Mouse (Mus musculus): ENCODE data around the gene Actc1. TPM values are rescaled to one million over a fixed set of nuclear protein-coding genes. Genes with fewer than 3 reads are reported as not detected.

Gene Actc1
- total and polyA plus RNA-seq, 3 experiments: not detected

GRCm38 (mm10) chr2:114058226-114058796 is 5.0 kb upstream of the Actc1 start:
- TF ChIP-seq USF1 (IDR thresholded peaks at IDR 0.05; ENCODE audit: low read depth, low read length) (no peak), IRF4 (IDR thresholded peaks at IDR 0.05; ENCODE audit: low read depth, low read length) (peak; percentile 46), NRF1 (IDR thresholded peaks at IDR 0.05; ENCODE audit: low read depth, low read length) (no peak), JUND (conservative IDR thresholded peaks at IDR 0.05; ENCODE audit: low read depth, low read length) (peak; percentile 47), SIN3A (IDR thresholded peaks at IDR 0.05; ENCODE audit: low read length) (peak; percentile 40; the same call in 1 of the 2 replicates), EP300 (IDR thresholded peaks at IDR 0.05; ENCODE audit: low read length) (peak; percentile 70), POLR2AphosphoS2 (IDR thresholded peaks at IDR 0.05; ENCODE audit: low read depth, low read length) (no peak), JUN (IDR thresholded peaks at IDR 0.05; ENCODE audit: insufficient read depth, low read depth, low read length) (peak; percentile 83), USF2 (conservative IDR thresholded peaks at IDR 0.05; ENCODE audit: low read depth, low read length) (no peak), ETS1 (conservative IDR thresholded peaks at IDR 0.05; ENCODE audit: low read depth, low read length) (0 out of 2 replicates have a peak, but pooled peaks have one; percentile 10), MAX (IDR thresholded peaks at IDR 0.05; ENCODE audit: low read length) (no peak), TCF12 (IDR thresholded peaks at IDR 0.05; ENCODE audit: low read depth, low read length) (no peak)
- dilution Hi-C loops (cut with MboI; ENCODE audit: extremely low pct_ligation_motif_present, extremely low pct_unique_long_range_greater_than_20kb, low sequenced_read_pairs): no loop called here
- in situ Hi-C loops (cut with MboI; ENCODE audit: low pct_ligation_motif_present, low pct_unique_long_range_greater_than_20kb, low sequenced_read_pairs): loop anchor here (25.0 kb wide), 1 partner anchor 171 kb away; no protein-coding TSS in a partner anchor
- Histone ChIP-seq H3K9me3 (replicated peaks; ENCODE audit: low read length) (no peaks in the 10 kb centered on the region), H3K4me1 (ENCODE audit: control insufficient read depth in 1 of 2, insufficient read depth in 2 of 2) (peaks cover 0 to 9% of the 10 kb centered on the region in 2 experiments; a peak in 1 of 4 replicates), H3K4me2 (ENCODE audit: insufficient read depth, low read depth, poor library complexity, severe bottlenecking) (peak overlapping the region; percentile 8), H3K4me3 (replicated peaks in 1 of 3; ENCODE audit: low read depth in 2 of 3, low read length in 2 of 3, poor library complexity in 1 of 3) (no peak overlapping the region), H3K27ac (ENCODE audit: insufficient read depth, low read depth) (no peak overlapping the region), H3K9ac (ENCODE audit: insufficient read depth, low read depth) (no peak overlapping the region), H3K36me3 (replicated peaks in 1 of 2; ENCODE audit: control insufficient read depth in 1 of 2, insufficient read depth in 1 of 2, low read length in 1 of 2) (no peaks in the 10 kb centered on the region), H3K27me3 (replicated peaks) (no peaks in the 10 kb centered on the region), H3K79me2 (replicated peaks; ENCODE audit: control insufficient read depth, extremely low read depth, insufficient read depth, poor library complexity, severe bottlenecking) (no peaks in the 10 kb centered on the region)
- peak; percentile 12 for DNase-seq (ENCODE audit: extremely low read depth)

DNA sequence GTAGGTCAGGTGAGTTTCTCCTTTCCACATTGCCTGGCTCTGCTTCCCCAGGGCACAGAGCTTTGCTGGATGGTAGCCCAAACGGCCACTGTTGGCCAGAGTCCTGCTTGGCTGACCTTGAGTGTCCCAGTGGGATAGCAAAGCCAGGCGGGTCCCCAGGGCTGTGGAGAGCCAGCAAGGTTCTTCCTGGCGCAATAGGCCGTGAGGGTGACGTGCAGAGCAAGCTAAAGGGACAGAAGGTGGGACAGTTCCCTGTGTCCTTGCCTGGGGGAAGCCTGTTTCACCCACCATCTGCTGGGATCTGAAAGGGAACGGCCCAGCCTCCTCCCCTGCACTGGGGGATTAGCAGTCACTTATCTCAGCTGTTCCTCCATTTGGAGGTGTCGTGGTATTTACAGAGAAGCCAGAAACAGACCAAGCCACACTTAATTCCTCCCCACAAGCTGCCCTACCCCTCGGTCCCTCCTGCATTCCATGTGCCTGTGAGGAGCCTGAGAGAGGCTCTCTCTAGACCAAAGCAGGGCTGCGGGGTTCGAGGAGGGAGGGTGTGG is 4.0 kb upstream of the Actc1 start:
- H3K4me2 ChIP-seq (ENCODE audit: insufficient read depth, low read depth, poor library complexity, severe bottlenecking): no peak overlapping the region
- no peaks in the 10 kb centered on the region for H3K79me2 ChIP-seq (replicated peaks; ENCODE audit: control insufficient read depth, extremely low read depth, insufficient read depth, poor library complexity, severe bottlenecking)
- no peak overlapping the region for H3K27ac ChIP-seq (ENCODE audit: insufficient read depth, low read depth)

More for the DNA sequence above, 4.0 kb upstream of the Actc1 start:
- Histone ChIP-seq H3K4me3 (replicated peaks in 1 of 3; ENCODE audit: low read depth in 2 of 3, low read length in 2 of 3, poor library complexity in 1 of 3) (no peak overlapping the region), H3K9me3 (replicated peaks; ENCODE audit: low read length) (no peaks in the 10 kb centered on the region), H3K36me3 (replicated peaks in 1 of 2; ENCODE audit: control insufficient read depth in 1 of 2, insufficient read depth in 1 of 2, low read length in 1 of 2) (no peaks in the 10 kb centered on the region), H3K27me3 (replicated peaks) (no peaks in the 10 kb centered on the region), H3K4me1 (ENCODE audit: control insufficient read depth in 1 of 2, insufficient read depth in 2 of 2) (peaks cover 0 to 9% of the 10 kb centered on the region in 2 experiments; a peak in 1 of 4 replicates), H3K9ac (ENCODE audit: insufficient read depth, low read depth) (no peak overlapping the region)
- no peak for DNase-seq (ENCODE audit: extremely low read depth)
- TF ChIP-seq EP300 (IDR thresholded peaks at IDR 0.05; ENCODE audit: low read length) (no peak), JUND (conservative IDR thresholded peaks at IDR 0.05; ENCODE audit: low read depth, low read length) (no peak), NELFE (IDR thresholded peaks at IDR 0.05; ENCODE audit: low read depth, low read length) (no peak), ELF1 (IDR thresholded peaks at IDR 0.05; ENCODE audit: low read depth, low read length) (no peak), TCF12 (IDR thresholded peaks at IDR 0.05; ENCODE audit: low read depth, low read length) (no peak), BHLHE40 (IDR thresholded peaks at IDR 0.05; ENCODE audit: low read depth, low read length) (no peak), MEF2A (IDR thresholded peaks at IDR 0.05; ENCODE audit: borderline replicate concordance, low read depth, low read length) (no peak), UBTF (IDR thresholded peaks at IDR 0.05; ENCODE audit: low read depth, low read length) (no peak), SMC3 (IDR thresholded peaks at IDR 0.05; ENCODE audit: low read depth, low read length) (no peak), POLR2A (IDR thresholded peaks at IDR 0.05; ENCODE audit: low read depth, low read length) (no peak), MAZ (IDR thresholded peaks at IDR 0.05; ENCODE audit: low read depth, low read length) (no peak), RAD21 (IDR thresholded peaks at IDR 0.05; ENCODE audit: low read depth, low read length) (no peak), CTCF (conservative IDR thresholded peaks at IDR 0.05 in 1 of 2, IDR thresholded peaks at IDR 0.05 in 1 of 2; ENCODE audit: low read depth in 2 of 2, low read length in 2 of 2) (no peak), NRF1 (IDR thresholded peaks at IDR 0.05; ENCODE audit: low read depth, low read length) (no peak), MAX (IDR thresholded peaks at IDR 0.05; ENCODE audit: low read length) (no peak), USF2 (conservative IDR thresholded peaks at IDR 0.05; ENCODE audit: low read depth, low read length) (no peak), MAFK (IDR thresholded peaks at IDR 0.05; ENCODE audit: insufficient replicate concordance, low read length) (no peak), USF1 (IDR thresholded peaks at IDR 0.05; ENCODE audit: low read depth, low read length) (no peak)
- dilution Hi-C loops (cut with MboI; ENCODE audit: extremely low pct_ligation_motif_present, extremely low pct_unique_long_range_greater_than_20kb, low sequenced_read_pairs): no loop called here
- in situ Hi-C loops (cut with MboI; ENCODE audit: low pct_ligation_motif_present, low pct_unique_long_range_greater_than_20kb, low sequenced_read_pairs): loop anchor here (25.0 kb wide), 1 partner anchor 170 kb away; no protein-coding TSS in a partner anchor

Data from CH12.LX (cell line).